Mouse (Mus musculus) left cerebral cortex, adult 11 months (tissue): ENCODE data around the gene Snrpb.

Experiments
- DNase-seq: peaks from one replicate; pipeline ENCODE4 v3.0.0; 2022; ENCODE audit warnings: low spot score

Snrpb gene

GRCm38 (mm10) chr2:130178706-130179506, at the start of gene Snrpb:
TSS of gene Snrpb (minus strand) at chr2:130179403.
- DNase-seq: peak; percentile 80

GRCm38 (mm10) chr2:130211581-130211980, 32.4 kb upstream of the Snrpb start:
- DNase-seq: no peak

- no peak for DNase-seq
These were observed 30.4 kb upstream of the Snrpb start for GRCm38 (mm10) chr2:130209636-130210035.

DNA sequence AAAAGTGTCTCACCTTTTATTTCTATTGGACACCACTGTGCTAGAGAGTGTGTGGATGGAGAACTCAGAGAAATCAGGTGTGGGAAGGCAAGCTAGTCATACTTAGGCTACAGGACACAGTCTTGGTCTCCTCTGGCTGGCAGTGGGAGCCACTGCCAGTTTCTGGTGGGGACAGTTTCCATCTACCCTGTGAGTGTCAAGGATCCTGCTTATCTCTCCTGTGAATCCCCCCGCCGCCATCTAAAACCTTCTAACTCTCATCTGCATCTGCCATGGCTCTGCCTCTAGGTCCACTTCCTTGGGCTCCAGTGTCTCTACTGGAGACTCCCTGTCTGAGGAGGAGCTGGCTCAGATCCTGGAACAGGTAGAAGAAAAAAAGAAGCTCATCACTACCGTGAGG, 28.8 kb upstream of the Snrpb start:
- no peak for DNase-seq

DNA sequence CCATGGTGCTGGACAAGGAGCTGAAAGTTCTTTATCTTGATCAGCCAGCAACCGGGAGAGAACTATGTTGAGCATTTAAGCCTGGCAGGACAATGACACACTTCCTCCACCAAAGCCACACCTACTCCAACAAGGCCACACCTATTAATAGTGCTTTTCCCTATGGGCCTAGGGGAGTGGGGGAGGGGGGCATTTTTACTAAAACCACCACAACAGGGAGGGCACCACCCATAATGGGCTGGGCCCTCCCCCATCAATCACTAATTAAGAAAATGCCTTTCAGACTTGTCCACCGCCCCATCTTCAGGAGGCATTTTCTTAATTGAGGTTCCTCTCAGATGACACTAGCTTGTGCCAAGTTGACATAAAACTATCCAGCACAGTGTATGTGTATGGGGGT, 28.2 kb upstream of the Snrpb start:
- DNase-seq: no peak

DNA sequence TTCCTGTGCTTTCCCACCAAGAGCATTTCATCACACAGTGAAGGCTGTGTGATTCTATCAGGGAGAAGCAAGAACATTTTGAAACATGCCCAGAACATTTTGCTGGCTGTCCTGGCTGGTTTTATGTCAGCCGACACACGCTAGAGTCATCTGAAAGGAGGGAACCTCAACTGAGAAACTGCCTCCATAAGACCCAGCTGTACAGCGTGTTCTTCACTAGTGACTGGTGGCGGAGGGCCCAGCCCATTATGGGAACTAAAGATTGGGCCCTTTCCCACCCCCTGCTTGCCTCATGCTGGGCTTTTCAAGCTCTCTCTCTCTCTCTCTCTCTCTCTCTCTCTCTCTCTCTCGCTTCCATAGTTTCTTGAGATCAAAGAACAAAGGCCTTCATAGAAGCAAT, 21.8 kb upstream of the Snrpb start:
- no peak for DNase-seq

GRCm38 (mm10) chr2:130194894-130195293, 15.7 kb upstream of the Snrpb start, which contains the start of gene Tmc2:
TSS of gene Tmc2 (plus strand) at chr2:130195194.
- no peak for DNase-seq

GRCm38 (mm10) chr2:130188391-130188790, 9.2 kb upstream of the Snrpb start:
- no peak for DNase-seq

- DNase-seq: no peak
These were observed 360 bp upstream of the Snrpb start for GRCm38 (mm10) chr2:130179507-130180019.

- no peak for DNase-seq
These were observed 860 bp downstream of the Snrpb start for GRCm38 (mm10) chr2:130178381-130178705.

DNA sequence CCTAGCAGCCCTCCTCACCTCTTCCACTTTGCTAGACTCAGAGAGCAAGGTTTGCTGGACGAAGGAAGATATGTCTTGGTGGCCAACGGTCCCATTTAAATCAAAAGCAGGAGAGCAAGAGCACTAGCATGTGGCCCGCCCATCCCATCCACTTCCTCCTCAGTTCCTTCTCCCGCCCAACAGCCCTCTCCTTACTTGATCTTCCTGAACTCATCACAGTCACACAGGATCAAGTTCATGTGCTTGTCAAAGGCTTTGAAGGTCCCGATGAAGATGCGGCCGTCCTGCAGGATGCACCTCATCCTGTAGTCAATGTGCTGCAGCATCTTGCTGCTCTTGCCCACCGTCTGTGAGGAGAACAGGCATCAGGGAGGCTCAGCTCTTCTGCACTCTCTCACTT, 2.4 kb downstream of the Snrpb start:
- DNase-seq: no peak

GRCm38 (mm10) chr2:130171674-130172073, 7.5 kb downstream of the Snrpb start:
- DNase-seq: no peak

DNA sequence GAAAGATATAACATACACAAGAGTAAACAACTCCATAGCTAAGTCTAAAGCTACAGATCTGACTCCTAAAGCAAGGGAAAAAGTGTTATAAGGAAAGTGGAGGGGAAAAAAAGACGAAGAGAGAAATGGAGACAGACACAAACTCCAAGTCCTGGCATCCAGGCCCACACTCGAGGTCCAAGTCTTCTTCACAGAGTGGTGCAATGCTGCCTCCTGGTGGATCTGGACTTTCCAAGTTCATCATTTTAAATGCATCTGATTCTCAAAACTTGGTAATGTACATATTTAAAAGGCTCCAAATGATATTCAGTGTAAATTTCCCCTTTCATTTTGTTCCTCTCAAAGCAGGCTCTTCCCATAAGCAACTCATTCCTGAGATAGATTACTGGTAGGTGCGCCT, 11.3 kb downstream of the Snrpb start:
- peak; percentile 50 for DNase-seq

GRCm38 (mm10) chr2:130166311-130167214, 12.6 kb downstream of the Snrpb start:
- DNase-seq: peak; percentile 31

DNA sequence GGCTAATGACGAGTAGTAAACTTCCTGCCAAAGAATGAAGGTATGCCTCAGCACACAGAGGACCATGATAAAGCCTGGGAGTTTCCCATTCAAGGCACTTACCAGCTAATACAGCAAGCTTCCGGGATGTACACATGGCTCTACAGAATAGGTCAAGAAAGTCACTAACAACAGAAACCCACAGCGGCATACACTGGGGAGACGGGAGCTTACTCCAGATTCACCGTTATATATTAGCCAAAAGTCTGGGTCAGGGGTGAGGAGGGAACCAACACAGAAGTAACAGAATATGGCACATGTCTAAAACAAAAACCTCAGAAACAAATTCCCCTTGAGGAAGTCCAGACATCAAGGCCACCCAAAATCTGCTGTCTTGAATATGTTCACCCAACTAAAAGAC, 16.5 kb downstream of the Snrpb start:
- no peak for DNase-seq

DNA sequence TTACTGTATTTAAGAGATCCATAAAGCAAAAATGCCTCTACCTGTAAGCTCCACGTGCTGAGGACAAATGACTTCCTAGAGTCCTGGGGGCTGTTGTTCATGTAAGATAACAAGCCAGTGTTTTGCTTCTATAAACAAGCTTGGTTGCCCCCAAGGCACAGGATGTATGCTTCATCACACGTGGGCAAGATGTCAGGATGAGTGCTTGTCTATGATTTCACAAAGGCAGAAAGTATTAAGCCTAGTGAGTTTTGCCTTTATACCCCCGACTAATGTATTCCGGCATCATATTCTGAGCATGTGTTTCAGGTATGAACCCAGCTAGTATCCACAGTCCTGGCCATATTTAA, 21.1 kb downstream of the Snrpb start:
- DNase-seq: no peak

- no peak for DNase-seq
These were observed 21.7 kb downstream of the Snrpb start for GRCm38 (mm10) chr2:130157231-130158087.

DNA sequence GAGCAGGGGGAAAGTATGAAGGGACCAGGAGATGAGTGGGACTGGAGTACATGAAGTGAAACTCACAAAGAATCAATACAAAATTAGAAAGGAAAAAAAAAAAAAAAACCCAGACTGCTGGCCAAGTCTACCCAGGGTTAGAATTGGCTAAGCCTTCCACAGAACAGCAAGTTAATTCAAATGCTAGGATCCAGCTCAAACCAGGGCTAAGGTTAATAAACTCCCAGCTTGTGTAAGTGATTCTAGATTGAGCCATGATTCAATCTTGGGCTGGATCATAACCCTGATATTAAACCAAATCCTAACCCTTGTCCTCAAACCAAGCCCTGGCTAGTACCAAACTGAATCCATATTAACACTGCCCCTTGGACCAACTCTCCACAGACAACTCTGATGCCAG, 23.4 kb downstream of the Snrpb start:
- DNase-seq: no peak

DNA sequence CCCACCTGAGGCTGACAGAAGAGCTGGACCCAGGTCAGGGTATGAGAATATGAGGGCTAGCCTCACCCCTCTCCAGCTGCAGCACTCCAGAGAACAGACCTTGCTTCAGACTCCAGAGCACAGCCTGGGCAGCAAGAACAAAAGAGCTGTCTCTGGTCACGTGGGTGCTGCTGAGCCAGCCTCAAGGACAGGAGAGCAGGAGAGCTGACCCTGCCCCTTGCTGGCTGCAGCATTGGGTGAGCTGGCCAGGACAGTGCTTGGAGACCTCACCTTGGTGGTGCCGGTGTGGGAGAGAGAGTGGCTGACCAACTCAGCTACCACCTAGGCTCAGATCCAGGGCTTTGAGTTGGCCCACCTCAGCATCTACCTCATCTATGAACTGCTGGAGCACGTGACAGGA, 24.0 kb downstream of the Snrpb start:
- DNase-seq: no peak

- DNase-seq: no peak
These were observed 33.0 kb downstream of the Snrpb start for GRCm38 (mm10) chr2:130146089-130146668.

- no peak for DNase-seq
These were observed 34.4 kb downstream of the Snrpb start for GRCm38 (mm10) chr2:130144703-130145324.
